Mouse (Mus musculus): Measurements from ENCODE around the gene Snx10. TPM values are rescaled to one million over a fixed set of nuclear protein-coding genes. Genes with fewer than 3 reads are reported as not detected.

The Snx10 gene
- polyA plus RNA-seq, 2 experiments: 5.7 to 11.2 TPM

- Histone ChIP-seq H3K27me3 (ENCODE audit: control insufficient read depth, insufficient read depth, low read length) (no peaks in the 10 kb centered on the region), H3K4me1 (ENCODE audit: control insufficient read depth, insufficient read depth, low read length) (0 out of 2 replicates have a peak, but pooled peaks cover 3% of the 10 kb centered on the region), H3K27ac (replicated peaks; ENCODE audit: low read depth, low read length) (no peak overlapping the region), H3K4me2 (replicated peaks; ENCODE audit: low read depth, low read length, severe bottlenecking) (peak overlapping the region; percentile 96), H3K36me3 (ENCODE audit: control insufficient read depth, insufficient read depth, low read length) (no peaks in the 10 kb centered on the region), H3K9me3 (ENCODE audit: control insufficient read depth, low read length) (no peaks in the 10 kb centered on the region), H3K4me3 (replicated peaks; ENCODE audit: low read length) (peak overlapping the region; percentile 58), H3K9ac (ENCODE audit: low read depth, low read length, severe bottlenecking) (peak overlapping the region; percentile 60)
- ATAC-seq (ENCODE audit: low FRiP score, low read depth) (peak; percentile 78; the same call in 1 of the 2 replicates), DNase-seq (ENCODE audit: low spot score) (peak; percentile 48)
- WGBS: 0% methylated on average over 32 of the region's 54 CpGs
- TF ChIP-seq POLR2A (IDR thresholded peaks at IDR 0.05; ENCODE audit: borderline replicate concordance, extremely low read depth, insufficient read depth, insufficient read length): no peak
These were observed 88.8 kb downstream of the Snx10 start for GRCm38 (mm10) chr6:51612371-51613051.

GRCm38 (mm10) chr6:51613661-51614060 lies 90.0 kb downstream of the Snx10 start:
- no peak overlapping the region for H3K9ac ChIP-seq (ENCODE audit: low read depth, low read length, severe bottlenecking)
- no peak for ATAC-seq (ENCODE audit: low FRiP score, low read depth)
- 88% methylated on average over 11 of the region's 11 CpGs for WGBS
- H3K27ac ChIP-seq (replicated peaks; ENCODE audit: low read depth, low read length): no peak overlapping the region
- no peak overlapping the region for H3K4me3 ChIP-seq (replicated peaks; ENCODE audit: low read length)
- no peak for DNase-seq (ENCODE audit: low spot score)
- H3K27me3 ChIP-seq (ENCODE audit: control insufficient read depth, insufficient read depth, low read length): no peaks in the 10 kb centered on the region
- no peak overlapping the region for H3K4me2 ChIP-seq (replicated peaks; ENCODE audit: low read depth, low read length, severe bottlenecking)
- no peak for TF ChIP-seq POLR2A (IDR thresholded peaks at IDR 0.05; ENCODE audit: borderline replicate concordance, extremely low read depth, insufficient read depth, insufficient read length)
- no peaks in the 10 kb centered on the region for H3K9me3 ChIP-seq (ENCODE audit: control insufficient read depth, low read length)
- 0 out of 2 replicates have a peak, but pooled peaks cover 3% of the 10 kb centered on the region for H3K4me1 ChIP-seq (ENCODE audit: control insufficient read depth, insufficient read depth, low read length)
- no peaks in the 10 kb centered on the region for H3K36me3 ChIP-seq (ENCODE audit: control insufficient read depth, insufficient read depth, low read length)

DNA sequence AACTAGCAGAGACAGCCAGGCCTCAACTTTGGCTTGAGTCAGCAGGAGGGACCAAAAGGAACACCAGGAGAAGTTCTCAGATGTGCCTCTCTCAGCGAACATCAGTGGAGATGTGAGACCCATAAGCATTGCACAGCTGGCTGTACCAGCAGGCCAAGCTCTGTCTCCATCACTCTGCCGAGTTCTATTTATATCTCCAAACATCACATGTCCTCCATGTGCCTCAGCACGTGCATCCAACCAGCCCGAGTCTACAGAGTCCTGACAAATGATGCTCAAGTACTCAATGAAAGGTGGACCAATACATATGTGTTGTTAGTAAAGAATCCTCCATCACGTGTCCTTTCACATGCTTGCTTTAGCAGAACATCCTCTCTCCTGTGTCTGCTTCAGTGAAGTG lies 103.1 kb downstream of the Snx10 start:
- no peak overlapping the region for H3K9ac ChIP-seq (ENCODE audit: low read depth, low read length, severe bottlenecking)
- no peak overlapping the region for H3K27ac ChIP-seq (replicated peaks; ENCODE audit: low read depth, low read length)
- H3K27me3 ChIP-seq (ENCODE audit: control insufficient read depth, insufficient read depth, low read length): no peaks in the 10 kb centered on the region
- H3K4me2 ChIP-seq (replicated peaks; ENCODE audit: low read depth, low read length, severe bottlenecking): no peak overlapping the region
- no peaks in the 10 kb centered on the region for H3K4me1 ChIP-seq (ENCODE audit: control insufficient read depth, insufficient read depth, low read length)
- 93% methylated on average over 5 of the region's 5 CpGs for WGBS
- no peak overlapping the region for H3K4me3 ChIP-seq (replicated peaks; ENCODE audit: low read length)
- DNase-seq (ENCODE audit: low spot score) (no peak), ATAC-seq (ENCODE audit: low FRiP score, low read depth) (no peak)
- H3K36me3 ChIP-seq (ENCODE audit: control insufficient read depth, insufficient read depth, low read length): no peaks in the 10 kb centered on the region
- no peaks in the 10 kb centered on the region for H3K9me3 ChIP-seq (ENCODE audit: control insufficient read depth, low read length)
- TF ChIP-seq POLR2A (IDR thresholded peaks at IDR 0.05; ENCODE audit: borderline replicate concordance, extremely low read depth, insufficient read depth, insufficient read length): no peak

GRCm38 (mm10) chr6:51629671-51630070 lies 106.0 kb downstream of the Snx10 start:
- H3K36me3 ChIP-seq (ENCODE audit: control insufficient read depth, insufficient read depth, low read length): no peaks in the 10 kb centered on the region
- no peak overlapping the region for H3K4me2 ChIP-seq (replicated peaks; ENCODE audit: low read depth, low read length, severe bottlenecking)
- DNase-seq (ENCODE audit: low spot score) (no peak), ATAC-seq (ENCODE audit: low FRiP score, low read depth) (no peak)
- H3K9me3 ChIP-seq (ENCODE audit: control insufficient read depth, low read length): no peaks in the 10 kb centered on the region
- 45% methylated on average over 3 of the region's 3 CpGs for whole genome bisulfite sequencing
- H3K4me1 ChIP-seq (ENCODE audit: control insufficient read depth, insufficient read depth, low read length): peaks cover 4% of the 10 kb centered on the region; the same call in 1 of the 2 replicates
- no peak overlapping the region for H3K9ac ChIP-seq (ENCODE audit: low read depth, low read length, severe bottlenecking)
- no peak overlapping the region for H3K27ac ChIP-seq (replicated peaks; ENCODE audit: low read depth, low read length)
- no peak for TF ChIP-seq POLR2A (IDR thresholded peaks at IDR 0.05; ENCODE audit: borderline replicate concordance, extremely low read depth, insufficient read depth, insufficient read length)
- no peak overlapping the region for H3K4me3 ChIP-seq (replicated peaks; ENCODE audit: low read length)
- no peaks in the 10 kb centered on the region for H3K27me3 ChIP-seq (ENCODE audit: control insufficient read depth, insufficient read depth, low read length)

GRCm38 (mm10) chr6:51630184-51630583 lies 106.5 kb downstream of the Snx10 start:
- DNase-seq (ENCODE audit: low spot score): no peak
- no peaks in the 10 kb centered on the region for H3K9me3 ChIP-seq (ENCODE audit: control insufficient read depth, low read length)

More at GRCm38 (mm10) chr6:51630184-51630583, 106.5 kb downstream of the Snx10 start:
- H3K9ac ChIP-seq (ENCODE audit: low read depth, low read length, severe bottlenecking): no peak overlapping the region
- no peak overlapping the region for H3K4me3 ChIP-seq (replicated peaks; ENCODE audit: low read length)
- H3K27ac ChIP-seq (replicated peaks; ENCODE audit: low read depth, low read length): no peak overlapping the region
- H3K36me3 ChIP-seq (ENCODE audit: control insufficient read depth, insufficient read depth, low read length): no peaks in the 10 kb centered on the region
- no peaks in the 10 kb centered on the region for H3K27me3 ChIP-seq (ENCODE audit: control insufficient read depth, insufficient read depth, low read length)
- TF ChIP-seq POLR2A (IDR thresholded peaks at IDR 0.05; ENCODE audit: borderline replicate concordance, extremely low read depth, insufficient read depth, insufficient read length): no peak
- peaks cover 4% of the 10 kb centered on the region; the same call in 1 of the 2 replicates for H3K4me1 ChIP-seq (ENCODE audit: control insufficient read depth, insufficient read depth, low read length)
- ATAC-seq (ENCODE audit: low FRiP score, low read depth): no peak
- no peak overlapping the region for H3K4me2 ChIP-seq (replicated peaks; ENCODE audit: low read depth, low read length, severe bottlenecking)
- 63% methylated on average over 2 of the region's 2 CpGs for WGBS
